Mouse (Mus musculus): ENCODE measurements around the gene Gm21985. TPM values are rescaled to one million over a fixed set of nuclear protein-coding genes. Genes with fewer than 3 reads are reported as not detected.

Gm21985 gene
- total and polyA plus RNA-seq, 3 experiments, result 0.51 TPM; not detected in 2

DNA sequence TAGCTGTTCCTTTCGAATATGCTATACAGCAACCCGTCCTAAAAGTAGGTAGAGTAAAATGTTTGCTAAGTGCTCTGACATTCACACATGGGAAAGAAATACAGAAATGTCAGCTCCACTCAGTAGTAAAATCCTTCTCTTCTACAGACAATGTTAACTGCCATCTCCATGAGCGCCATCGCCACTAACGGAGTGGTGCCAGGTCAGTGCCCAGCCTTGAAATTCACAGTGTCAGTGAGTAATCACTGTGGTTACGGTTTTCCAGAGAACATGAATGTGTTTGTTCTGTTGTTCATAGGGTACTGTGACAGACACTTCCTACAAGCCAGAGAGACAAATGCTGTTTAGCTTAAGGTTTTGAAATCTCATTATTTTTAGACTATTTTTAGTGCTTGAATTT, 71.1 kb downstream of the Gm21985 start:
- DNase-seq (ENCODE audit: extremely low read depth), result no peak
- H3K4me3 ChIP-seq (replicated peaks in 1 of 3; ENCODE audit: low read depth in 2 of 3, low read length in 2 of 3, poor library complexity in 1 of 3), result no peak overlapping the region
- H3K9me3 ChIP-seq (replicated peaks; ENCODE audit: low read length), result no peaks in the 10 kb centered on the region
- H3K36me3 ChIP-seq (replicated peaks in 1 of 2; ENCODE audit: control insufficient read depth in 1 of 2, insufficient read depth in 1 of 2, low read length in 1 of 2), result peaks cover 45 to 58% of the 10 kb centered on the region in 2 experiments
- no peaks in the 10 kb centered on the region for H3K27me3 ChIP-seq (replicated peaks)
- no peak overlapping the region for H3K4me2 ChIP-seq (ENCODE audit: insufficient read depth, low read depth, poor library complexity, severe bottlenecking)
- TF ChIP-seq CHD1 (IDR thresholded peaks at IDR 0.05; ENCODE audit: low read depth, low read length), result no peak
- no peak for TF ChIP-seq IRF4 (IDR thresholded peaks at IDR 0.05; ENCODE audit: low read depth, low read length)
- TF ChIP-seq ZC3H11A (IDR thresholded peaks at IDR 0.05; ENCODE audit: low read depth, low read length), result no peak
- TF ChIP-seq MAX (IDR thresholded peaks at IDR 0.05; ENCODE audit: low read length), result no peak
- no peak for TF ChIP-seq JUN (IDR thresholded peaks at IDR 0.05; ENCODE audit: insufficient read depth, low read depth, low read length)
- no peak for TF ChIP-seq POLR2AphosphoS2 (IDR thresholded peaks at IDR 0.05; ENCODE audit: low read depth, low read length)
- TF ChIP-seq JUND (conservative IDR thresholded peaks at IDR 0.05; ENCODE audit: low read depth, low read length), result no peak
- dilution Hi-C loops (cut with MboI; ENCODE audit: extremely low pct_ligation_motif_present, extremely low pct_unique_long_range_greater_than_20kb, low sequenced_read_pairs), result no loop called here
- in situ Hi-C loops (cut with MboI; ENCODE audit: low pct_ligation_motif_present, low pct_unique_long_range_greater_than_20kb, low sequenced_read_pairs), result no loop called here
- H3K9ac ChIP-seq (ENCODE audit: insufficient read depth, low read depth), result no peak overlapping the region
- no peaks in the 10 kb centered on the region for H3K4me1 ChIP-seq (ENCODE audit: control insufficient read depth in 1 of 2, insufficient read depth in 2 of 2)
- no peak overlapping the region for H3K27ac ChIP-seq (ENCODE audit: insufficient read depth, low read depth)
- H3K79me2 ChIP-seq (replicated peaks; ENCODE audit: control insufficient read depth, extremely low read depth, insufficient read depth, poor library complexity, severe bottlenecking), result no peaks in the 10 kb centered on the region

DNA sequence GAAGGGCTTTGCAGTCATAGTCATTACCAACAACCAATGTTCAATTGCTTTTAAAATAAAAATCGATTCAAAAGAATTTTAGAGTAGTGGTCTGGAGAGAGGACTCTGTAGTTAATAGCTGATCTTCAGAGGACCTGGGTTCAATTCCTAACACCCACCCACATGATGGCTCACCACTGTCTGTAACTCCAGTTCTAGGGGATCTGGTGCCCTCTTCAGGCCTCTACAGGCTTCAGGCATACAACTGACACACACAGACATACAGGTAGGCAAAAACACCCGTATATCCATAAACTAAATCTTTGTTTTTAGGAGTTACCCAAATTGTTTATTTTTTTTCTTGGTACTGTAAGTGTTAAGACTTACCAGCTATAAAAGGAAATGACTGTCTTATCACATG, 73.6 kb downstream of the Gm21985 start:
- dilution Hi-C loops (cut with MboI; ENCODE audit: extremely low pct_ligation_motif_present, extremely low pct_unique_long_range_greater_than_20kb, low sequenced_read_pairs) (no loop called here), in situ Hi-C loops (cut with MboI; ENCODE audit: low pct_ligation_motif_present, low pct_unique_long_range_greater_than_20kb, low sequenced_read_pairs) (no loop called here)
- H3K4me1 ChIP-seq (ENCODE audit: control insufficient read depth in 1 of 2, insufficient read depth in 2 of 2), result no peaks in the 10 kb centered on the region
- H3K27ac ChIP-seq (ENCODE audit: insufficient read depth, low read depth), result no peak overlapping the region
- no peaks in the 10 kb centered on the region for H3K27me3 ChIP-seq (replicated peaks)
- peaks cover 41 to 54% of the 10 kb centered on the region in 2 experiments for H3K36me3 ChIP-seq (replicated peaks in 1 of 2; ENCODE audit: control insufficient read depth in 1 of 2, insufficient read depth in 1 of 2, low read length in 1 of 2)
- DNase-seq (ENCODE audit: extremely low read depth), result peak; percentile 20
- H3K9ac ChIP-seq (ENCODE audit: insufficient read depth, low read depth), result no peak overlapping the region
- no peak overlapping the region for H3K4me3 ChIP-seq (replicated peaks in 1 of 3; ENCODE audit: low read depth in 2 of 3, low read length in 2 of 3, poor library complexity in 1 of 3)
- H3K79me2 ChIP-seq (replicated peaks; ENCODE audit: control insufficient read depth, extremely low read depth, insufficient read depth, poor library complexity, severe bottlenecking), result no peaks in the 10 kb centered on the region
- H3K4me2 ChIP-seq (ENCODE audit: insufficient read depth, low read depth, poor library complexity, severe bottlenecking), result no peak overlapping the region
- no peak for TF ChIP-seq CHD2 (IDR thresholded peaks at IDR 0.05; ENCODE audit: low read length)
- TF ChIP-seq ETS1 (conservative IDR thresholded peaks at IDR 0.05; ENCODE audit: low read depth, low read length), result no peak
- no peak for TF ChIP-seq ZC3H11A (IDR thresholded peaks at IDR 0.05; ENCODE audit: low read depth, low read length)
- peak in 1 of 2 experiments; percentile 58; a peak in 2 of 4 replicates for TF ChIP-seq CTCF (conservative IDR thresholded peaks at IDR 0.05 in 1 of 2, IDR thresholded peaks at IDR 0.05 in 1 of 2; ENCODE audit: low read depth in 2 of 2, low read length in 2 of 2)
- TF ChIP-seq KAT2A (IDR thresholded peaks at IDR 0.05; ENCODE audit: insufficient replicate concordance, low read length), result no peak
- TF ChIP-seq NRF1 (IDR thresholded peaks at IDR 0.05; ENCODE audit: low read depth, low read length), result no peak
- TF ChIP-seq MYC (IDR thresholded peaks at IDR 0.05; ENCODE audit: low read depth, low read length), result no peak
- no peak for TF ChIP-seq ELF1 (IDR thresholded peaks at IDR 0.05; ENCODE audit: low read depth, low read length)
- TF ChIP-seq ZKSCAN1 (IDR thresholded peaks at IDR 0.05; ENCODE audit: borderline replicate concordance, low read depth, low read length), result no peak
- TF ChIP-seq CHD1 (IDR thresholded peaks at IDR 0.05; ENCODE audit: low read depth, low read length), result no peak
- no peak for TF ChIP-seq ZNF384 (IDR thresholded peaks at IDR 0.05; ENCODE audit: low read depth, low read length)
- peak; percentile 60 for TF ChIP-seq RAD21 (IDR thresholded peaks at IDR 0.05; ENCODE audit: low read depth, low read length)
- TF ChIP-seq TBP (conservative IDR thresholded peaks at IDR 0.05; ENCODE audit: low read depth, low read length), result no peak
- TF ChIP-seq IRF4 (IDR thresholded peaks at IDR 0.05; ENCODE audit: low read depth, low read length), result no peak
- TF ChIP-seq POLR2AphosphoS2 (IDR thresholded peaks at IDR 0.05; ENCODE audit: low read depth, low read length), result no peak
- no peak for TF ChIP-seq PAX5 (IDR thresholded peaks at IDR 0.05; ENCODE audit: low read length)
- no peak for TF ChIP-seq USF2 (conservative IDR thresholded peaks at IDR 0.05; ENCODE audit: low read depth, low read length)
- TF ChIP-seq HCFC1 (IDR thresholded peaks at IDR 0.05; ENCODE audit: low read depth, low read length), result no peak
- no peak for TF ChIP-seq RCOR1 (conservative IDR thresholded peaks at IDR 0.05; ENCODE audit: low read depth, low read length)
- TF ChIP-seq SMC3 (IDR thresholded peaks at IDR 0.05; ENCODE audit: low read depth, low read length), result peak; percentile 30
- TF ChIP-seq ZMIZ1 (IDR thresholded peaks at IDR 0.05; ENCODE audit: low read depth, low read length), result no peak
- TF ChIP-seq BHLHE40 (IDR thresholded peaks at IDR 0.05; ENCODE audit: low read depth, low read length), result no peak
- no peak for TF ChIP-seq SIN3A (IDR thresholded peaks at IDR 0.05; ENCODE audit: low read length)
- TF ChIP-seq NELFE (IDR thresholded peaks at IDR 0.05; ENCODE audit: low read depth, low read length), result no peak
- no peaks in the 10 kb centered on the region for H3K9me3 ChIP-seq (replicated peaks; ENCODE audit: low read length)
